Mouse (Mus musculus) liver, embryonic 14.5 days (tissue): ENCODE measurements around the gene Apba2.

Experiments
- CTCF ChIP-seq: IDR thresholded peaks from 2 replicates; pipeline ENCODE4 v1.5.1; 2016; ENCODE audit warnings: antibody characterized with exemption, low read depth, control low read depth
- EP300 ChIP-seq: IDR thresholded peaks from 2 replicates; pipeline ENCODE4 v1.6.1; 2016; ENCODE audit warnings: antibody characterized with exemption, low read depth

DNA sequence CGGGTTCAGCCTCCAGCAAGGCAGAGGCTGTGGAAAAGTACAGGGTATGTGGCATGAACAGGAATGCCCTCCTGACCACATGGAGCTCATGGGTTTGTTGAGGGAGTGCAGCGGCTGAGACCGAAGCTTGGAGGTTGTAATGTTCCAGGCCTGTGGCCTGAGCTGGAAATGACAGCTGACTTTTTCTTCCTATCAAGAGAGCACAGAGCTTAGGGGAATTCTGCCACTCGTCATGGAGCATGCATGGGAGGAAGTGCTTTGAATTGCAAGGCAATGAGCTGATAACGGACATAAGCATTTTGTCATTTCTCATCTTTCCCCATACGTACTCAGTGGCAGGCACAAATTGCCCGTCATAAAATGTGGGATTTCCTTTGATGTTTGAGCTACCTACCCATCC is 163.6 kb downstream of the Apba2 start:
- TF ChIP-seq CTCF, result no peak
- no peak for TF ChIP-seq EP300
